Mouse (Mus musculus) kidney, embryonic 15.5 days (tissue): ENCODE results near the gene Tex26. TPM values are rescaled to one million over a fixed set of nuclear protein-coding genes. Genes with fewer than 3 reads are reported as not detected.

Source experiments
- ATAC-seq: fragments of 200-750 bp; cut with Nextera tagmentation; replicated peaks from 2 replicates; pipeline ENCODE4 v1.8.0; 2017; ENCODE audit warnings: moderate TSS enrichment; ENCODE audit not compliant: low FRiP score
- H3K27ac ChIP-seq: fragments of 300-500 bp; sonication (generic); 2 replicates; pipeline ENCODE4 v1.5.1; 2015; ENCODE audit warnings: mild to moderate bottlenecking, inconsistent platforms
- H3K27me3 ChIP-seq: fragments of 300-500 bp; sonication (generic); 2 replicates; pipeline ENCODE4 v1.6.1; 2015; ENCODE audit warnings: inconsistent platforms
- H3K36me3 ChIP-seq: fragments of 300-500 bp; sonication (generic); 2 replicates; pipeline ENCODE4 v1.6.1; 2015; ENCODE audit warnings: inconsistent platforms
- H3K4me1 ChIP-seq: fragments of 300-500 bp; sonication (generic); 2 replicates; pipeline ENCODE4 v1.6.1; 2015; ENCODE audit warnings: inconsistent platforms
- H3K4me2 ChIP-seq: fragments of 300-500 bp; sonication (generic); 2 replicates; pipeline ENCODE4 v1.6.1; 2015; ENCODE audit warnings: moderate library complexity, mild to moderate bottlenecking, inconsistent platforms
- H3K4me3 ChIP-seq: fragments of 300-500 bp; sonication (generic); replicated peaks from 2 replicates; pipeline ENCODE4 v1.5.1; 2015; ENCODE audit warnings: mild to moderate bottlenecking, inconsistent platforms
- H3K9ac ChIP-seq: fragments of 300-500 bp; sonication (generic); 2 replicates; pipeline ENCODE4 v1.6.1; 2015; ENCODE audit warnings: mild to moderate bottlenecking, inconsistent platforms
- H3K9me3 ChIP-seq: fragments of 300-500 bp; sonication (generic); replicated peaks from 2 replicates; pipeline ENCODE4 v1.6.1; 2016; ENCODE audit warnings: inconsistent platforms
- WGBS: fragments of 180-500 bp; shearing (Covaris S2); methylation state at CpG from one replicate; pipeline ENCODE4 v1.1.7; 2015; ENCODE audit warnings: mixed read lengths; 5-methylcytosine and 5-hydroxymethylcytosine counted together
- polyA plus RNA-seq: library from polyadenylated mRNA; unstranded; fragments of >200 nt; fragmentation: Nextera tagmentation; extraction: Ambion mirVana; gene quantifications from 2 replicates; pipeline ENCODE4 v1.2.1, GENCODE M21; 2015

Tex26 gene
- polyA plus RNA-seq, result 0.26 TPM in 1 of 2 replicates, not detected in the other

DNA sequence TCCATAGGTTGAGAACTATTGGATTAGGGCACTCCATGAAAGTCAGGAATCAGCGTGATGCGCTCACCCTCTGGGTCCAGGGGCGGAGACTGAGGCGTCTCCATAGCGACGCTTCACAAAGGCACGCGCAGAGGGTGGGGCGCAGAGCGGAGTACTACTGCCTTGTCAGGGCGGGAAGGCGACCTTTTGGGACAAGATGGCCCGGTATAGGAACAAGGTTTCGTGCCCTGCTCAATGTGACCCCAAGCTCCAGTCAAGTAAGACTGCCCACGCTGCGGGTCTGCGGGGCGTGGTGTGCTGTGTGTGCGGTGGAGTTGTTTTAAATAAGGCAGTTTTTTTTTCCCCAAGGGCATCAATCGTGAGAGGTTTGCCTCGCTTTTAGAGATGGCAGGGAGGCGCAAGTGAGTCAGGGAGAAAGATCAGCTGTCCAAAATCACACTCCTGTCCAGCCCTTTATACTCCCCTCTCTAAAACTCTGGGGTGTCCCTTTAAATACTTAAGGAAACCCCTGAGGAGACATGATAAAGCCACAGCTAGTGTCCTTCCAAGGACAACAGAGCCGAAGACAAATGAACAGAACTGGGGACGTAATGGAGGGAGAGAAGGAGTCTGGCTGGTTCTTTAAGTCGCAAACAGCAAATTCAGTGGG, at the start of gene Tex26:
Gene Tex26 (plus strand): TSS at position 130 of the 649 bp plus-strand sequence.
- Histone ChIP-seq H3K4me2 (peak within 1 kb of the TSS; percentile 90), H3K4me1 (peaks cover 19% of the 10 kb centered on the region), H3K27me3 (peaks cover 12% of the 10 kb centered on the region; the same call in 1 of the 2 replicates), H3K9ac (peak within 1 kb of the TSS; percentile 38; the same call in 1 of the 2 replicates), H3K27ac (peak within 1 kb of the TSS; percentile 72), H3K36me3 (no peaks in the 10 kb centered on the region), H3K9me3 (no peaks in the 10 kb centered on the region), H3K4me3 (peak within 1 kb of the TSS; percentile 47)
- ATAC-seq, result peak; percentile 90
- under 1% methylated on average over 25 of the region's 25 CpGs for WGBS

DNA sequence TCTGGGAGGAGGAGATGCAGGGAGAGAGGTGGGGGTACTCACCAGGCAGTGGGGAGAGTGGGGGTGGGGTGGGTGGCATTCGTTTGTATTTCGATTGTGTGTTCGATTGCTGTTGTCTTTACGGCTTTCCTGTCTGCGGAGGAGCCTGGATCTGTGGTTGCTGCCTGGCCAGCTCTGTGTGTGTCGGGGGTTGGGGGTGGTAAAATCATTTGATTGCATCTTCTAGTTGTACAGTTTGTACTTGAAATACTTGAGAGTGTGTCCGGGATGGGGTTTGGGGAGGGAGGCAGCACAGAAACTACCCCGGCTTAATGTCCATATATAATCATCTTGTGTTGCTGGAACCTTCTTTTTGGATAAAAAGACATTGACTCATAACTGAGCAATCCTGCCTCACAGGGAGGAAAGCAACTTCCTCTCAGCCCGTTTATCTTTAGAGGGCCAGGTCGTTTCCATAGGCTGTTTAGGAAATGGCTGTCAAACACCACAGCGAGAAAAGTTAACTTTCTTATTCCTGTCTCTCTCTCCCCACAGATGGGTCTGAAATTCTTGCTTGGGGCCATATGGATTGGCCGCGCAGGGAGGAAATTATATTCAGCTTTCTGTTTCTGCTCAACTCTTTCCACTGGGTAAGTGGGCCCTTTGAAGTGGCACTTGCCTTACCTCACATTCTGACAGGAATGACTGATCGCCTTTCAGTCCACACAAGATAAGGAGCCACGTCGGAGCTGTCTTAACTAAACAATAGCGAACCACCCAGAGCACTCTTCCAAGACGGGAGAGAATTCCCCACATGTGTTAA, 47.7 kb upstream of the Tex26 start:
- ATAC-seq, result no peak; the same call in 1 of the 2 replicates
- no peaks in the 10 kb centered on the region for H3K36me3 ChIP-seq
- no peak overlapping the region for H3K4me2 ChIP-seq
- WGBS, result 30% methylated on average over 18 of the region's 18 CpGs
- H3K27ac ChIP-seq, result peak overlapping the region; percentile 39
- H3K4me3 ChIP-seq, result no peak overlapping the region
- H3K27me3 ChIP-seq, result no peaks in the 10 kb centered on the region
- H3K9me3 ChIP-seq, result peaks cover 4% of the 10 kb centered on the region
- no peak overlapping the region for H3K9ac ChIP-seq
- H3K4me1 ChIP-seq, result peaks cover 18% of the 10 kb centered on the region

DNA sequence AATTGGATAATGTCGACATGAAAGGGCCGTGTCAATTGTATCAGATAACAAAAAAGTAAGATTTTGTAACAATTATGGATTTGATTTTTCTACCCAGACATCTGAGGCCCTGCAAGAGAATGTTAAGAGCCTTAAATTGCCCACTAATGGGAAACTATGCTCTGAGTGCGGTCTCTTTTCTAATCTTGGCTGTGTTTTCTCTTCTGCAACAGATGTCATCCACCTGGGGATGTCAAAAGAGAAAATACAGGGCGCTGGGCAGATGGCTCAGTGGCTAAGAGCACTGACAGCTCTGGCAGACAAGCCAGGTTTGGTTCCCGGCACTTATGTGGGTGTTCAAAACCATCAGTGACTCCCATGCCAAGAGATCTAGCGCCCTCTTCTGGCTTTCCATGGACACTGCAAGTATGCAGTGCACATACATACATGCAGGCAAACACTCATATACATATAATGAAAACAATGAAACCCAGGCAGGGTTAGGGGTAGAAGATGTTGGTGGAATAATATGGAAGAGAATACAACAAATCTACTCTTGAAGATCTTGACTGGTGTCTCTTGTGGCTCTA, 47.0 kb upstream of the Tex26 start:
- peaks cover 18% of the 10 kb centered on the region for H3K4me1 ChIP-seq
- no peaks in the 10 kb centered on the region for H3K36me3 ChIP-seq
- H3K4me3 ChIP-seq, result no peak overlapping the region
- no peak overlapping the region for H3K9ac ChIP-seq
- no peaks in the 10 kb centered on the region for H3K27me3 ChIP-seq
- peaks cover 4% of the 10 kb centered on the region for H3K9me3 ChIP-seq
- ATAC-seq, result no peak
- peak overlapping the region; percentile 51; the same call in 1 of the 2 replicates for H3K27ac ChIP-seq
- 70% methylated on average over 6 of the region's 6 CpGs for WGBS
- H3K4me2 ChIP-seq, result no peak overlapping the region

DNA sequence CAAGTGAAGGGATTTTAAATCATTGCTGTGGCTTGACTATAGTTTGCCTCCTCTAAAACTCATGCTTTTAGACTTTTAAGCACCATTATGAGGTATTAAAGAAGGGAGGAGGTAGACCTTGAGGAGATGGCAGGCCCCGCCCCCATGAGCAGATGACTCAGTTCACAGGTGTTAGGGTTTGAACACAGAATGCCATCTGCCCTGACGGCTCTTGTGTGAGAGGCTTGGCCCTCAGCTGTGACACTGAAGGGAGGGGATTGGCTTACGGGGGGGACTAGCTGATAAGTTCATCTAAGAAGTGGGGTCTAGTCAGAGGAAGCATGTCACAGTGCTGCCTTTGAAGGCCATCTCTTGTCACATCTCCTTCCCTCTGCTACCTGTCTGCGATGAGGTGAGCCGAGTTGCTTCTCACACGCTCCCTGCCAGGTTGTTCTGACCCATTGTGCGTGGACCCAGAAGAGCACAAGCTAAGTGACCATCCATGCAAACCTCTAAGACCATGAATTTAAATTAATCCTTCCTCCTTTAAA, 37.9 kb upstream of the Tex26 start:
- H3K27ac ChIP-seq, result no peak overlapping the region
- H3K4me1 ChIP-seq, result no peaks in the 10 kb centered on the region
- H3K9ac ChIP-seq, result no peak overlapping the region
- 0 out of 2 replicates have a peak, but pooled peaks cover 2% of the 10 kb centered on the region for H3K9me3 ChIP-seq
- H3K36me3 ChIP-seq, result no peaks in the 10 kb centered on the region
- 87% methylated on average over 7 of the region's 7 CpGs for WGBS
- H3K4me3 ChIP-seq, result no peak overlapping the region
- no peaks in the 10 kb centered on the region for H3K27me3 ChIP-seq
- no peak overlapping the region for H3K4me2 ChIP-seq
- ATAC-seq, result no peak

DNA sequence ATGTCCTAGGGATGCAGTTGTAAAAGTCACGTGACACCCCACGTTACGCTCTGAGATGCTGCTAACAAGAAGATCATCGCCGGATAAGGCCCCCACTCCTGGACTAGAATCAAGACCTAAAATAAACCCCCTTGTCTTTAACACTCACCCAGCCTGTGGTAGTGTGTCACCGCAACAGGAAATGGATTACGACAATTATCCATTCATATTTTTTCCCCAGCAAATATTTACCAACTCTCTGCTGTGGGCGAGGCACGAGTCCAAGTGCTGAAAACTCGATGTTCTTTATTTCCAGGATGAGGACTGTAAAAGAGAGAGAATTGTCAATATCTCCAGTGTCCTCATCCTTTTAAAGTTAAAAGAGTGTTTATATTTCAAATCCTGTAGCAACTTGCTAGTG, 37.4 kb upstream of the Tex26 start:
- Histone ChIP-seq H3K4me1 (no peaks in the 10 kb centered on the region), H3K4me3 (no peak overlapping the region), H3K4me2 (no peak overlapping the region), H3K27ac (no peak overlapping the region), H3K9me3 (0 out of 2 replicates have a peak, but pooled peaks cover 2% of the 10 kb centered on the region), H3K9ac (no peak overlapping the region), H3K27me3 (no peaks in the 10 kb centered on the region), H3K36me3 (no peaks in the 10 kb centered on the region)
- 90% methylated on average over 10 of the region's 10 CpGs for WGBS
- ATAC-seq, result no peak

DNA sequence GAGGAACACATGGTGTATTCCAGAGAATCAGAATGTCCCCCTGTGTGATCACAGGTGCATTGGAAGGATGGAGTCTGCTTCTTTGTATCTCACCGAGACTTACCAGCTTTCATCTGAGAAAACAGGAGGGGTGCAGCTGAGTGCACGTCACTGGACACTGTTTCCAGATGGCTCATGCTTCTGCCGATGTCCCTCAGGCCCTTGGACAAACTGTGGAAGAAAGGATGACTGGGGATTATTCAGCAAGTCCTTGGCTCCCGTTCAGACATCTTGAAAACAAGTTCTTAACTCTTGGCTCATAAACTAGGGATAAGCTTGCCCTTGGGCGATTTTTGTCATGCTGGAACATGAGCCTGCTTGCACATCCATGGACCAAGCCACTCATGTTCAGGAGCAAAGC, 36.1 kb upstream of the Tex26 start:
- no peaks in the 10 kb centered on the region for H3K4me1 ChIP-seq
- H3K27me3 ChIP-seq, result no peaks in the 10 kb centered on the region
- H3K4me2 ChIP-seq, result no peak overlapping the region
- ATAC-seq, result no peak
- H3K36me3 ChIP-seq, result no peaks in the 10 kb centered on the region
- no peak overlapping the region for H3K9ac ChIP-seq
- whole genome bisulfite sequencing, result 63% methylated on average over 5 of the region's 5 CpGs
- H3K27ac ChIP-seq, result no peak overlapping the region
- 0 out of 2 replicates have a peak, but pooled peaks cover 5% of the 10 kb centered on the region for H3K9me3 ChIP-seq
- no peak overlapping the region for H3K4me3 ChIP-seq

DNA sequence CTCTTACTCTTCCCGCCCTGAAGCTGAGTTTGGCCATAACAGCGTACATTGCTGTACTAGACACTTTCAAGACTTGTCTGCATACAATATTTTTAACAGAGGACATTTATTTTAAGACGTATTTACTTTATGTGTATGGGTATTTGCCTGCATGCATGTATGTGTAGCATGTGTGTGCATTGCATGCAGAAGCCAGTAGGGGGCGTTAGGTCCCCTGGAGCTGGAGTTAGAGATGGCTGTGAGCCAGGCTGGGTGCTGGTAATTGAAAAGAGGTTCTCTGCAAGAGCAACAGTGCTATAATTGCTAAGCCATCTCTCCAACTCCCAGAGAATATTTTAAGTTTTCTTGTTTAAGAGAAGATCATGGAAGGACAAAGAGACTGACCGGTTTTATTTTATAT, 34.8 kb upstream of the Tex26 start:
- WGBS, result 84% methylated on average over 5 of the region's 5 CpGs

DNA sequence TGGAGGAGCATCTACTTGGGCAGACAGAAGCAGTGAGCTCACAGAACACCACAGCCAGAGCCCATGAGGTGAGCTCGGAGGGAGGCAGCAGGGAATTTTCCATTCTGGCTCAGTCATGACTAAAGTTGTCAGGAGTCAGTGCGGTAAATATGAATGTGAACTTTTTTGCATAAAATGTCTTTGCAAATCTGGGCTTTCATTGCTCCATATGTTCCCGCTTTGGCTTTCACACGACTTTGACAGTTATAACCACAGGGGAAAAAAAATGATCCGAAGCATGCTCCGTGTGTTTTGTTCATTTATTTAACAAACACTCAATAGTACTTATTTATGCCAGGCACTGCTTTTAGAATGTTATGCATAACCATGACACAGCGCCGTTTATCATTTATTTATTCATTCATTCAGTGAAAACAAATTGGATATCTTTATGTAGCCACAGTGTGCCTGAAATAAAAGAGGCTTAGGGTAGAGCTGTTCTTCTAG, 32.6 kb upstream of the Tex26 start:
- Histone ChIP-seq H3K4me3 (no peak overlapping the region), H3K9me3 (0 out of 2 replicates have a peak, but pooled peaks cover 5% of the 10 kb centered on the region), H3K27me3 (peaks cover 16% of the 10 kb centered on the region), H3K36me3 (no peaks in the 10 kb centered on the region), H3K4me1 (peaks cover 7% of the 10 kb centered on the region), H3K9ac (no peak overlapping the region), H3K27ac (no peak overlapping the region), H3K4me2 (no peak overlapping the region)
- no peak for ATAC-seq
- 89% methylated on average over 8 of the region's 8 CpGs for WGBS

More for the DNA sequence above, 34.8 kb upstream of the Tex26 start:
- Histone ChIP-seq H3K4me2 (no peak overlapping the region), H3K4me3 (no peak overlapping the region), H3K27me3 (no peaks in the 10 kb centered on the region), H3K27ac (no peak overlapping the region), H3K36me3 (no peaks in the 10 kb centered on the region), H3K9me3 (0 out of 2 replicates have a peak, but pooled peaks cover 5% of the 10 kb centered on the region), H3K9ac (no peak overlapping the region), H3K4me1 (no peaks in the 10 kb centered on the region)
- no peak for ATAC-seq

DNA sequence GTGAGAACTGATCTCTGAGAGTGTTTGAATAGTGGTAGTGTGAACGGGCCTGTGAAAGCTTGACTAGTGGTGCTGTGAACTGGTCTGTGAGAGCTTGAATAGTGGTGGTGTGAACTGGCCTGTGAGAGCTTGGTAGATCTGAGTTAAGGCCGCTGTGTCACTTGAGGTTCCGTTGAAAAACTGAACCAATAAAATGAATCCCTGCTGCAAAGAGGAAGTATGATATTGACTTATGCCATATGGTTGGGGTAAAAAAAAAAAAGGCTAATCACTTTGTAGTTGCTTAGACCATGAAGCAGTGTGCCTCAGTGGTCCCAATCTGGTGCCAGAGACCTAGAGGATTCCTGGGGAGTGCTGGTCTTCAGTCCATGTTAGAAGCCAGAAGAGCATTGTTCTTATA, 30.0 kb upstream of the Tex26 start:
- H3K27ac ChIP-seq, result no peak overlapping the region
- no peaks in the 10 kb centered on the region for H3K36me3 ChIP-seq
- ATAC-seq, result no peak
- H3K4me2 ChIP-seq, result no peak overlapping the region
- H3K9ac ChIP-seq, result no peak overlapping the region
- H3K27me3 ChIP-seq, result peaks cover 35% of the 10 kb centered on the region
- WGBS, result 88% methylated on average over 3 of the region's 3 CpGs
- 0 out of 2 replicates have a peak, but pooled peaks cover 5% of the 10 kb centered on the region for H3K9me3 ChIP-seq
- peaks cover 12% of the 10 kb centered on the region for H3K4me1 ChIP-seq
- no peak overlapping the region for H3K4me3 ChIP-seq

DNA sequence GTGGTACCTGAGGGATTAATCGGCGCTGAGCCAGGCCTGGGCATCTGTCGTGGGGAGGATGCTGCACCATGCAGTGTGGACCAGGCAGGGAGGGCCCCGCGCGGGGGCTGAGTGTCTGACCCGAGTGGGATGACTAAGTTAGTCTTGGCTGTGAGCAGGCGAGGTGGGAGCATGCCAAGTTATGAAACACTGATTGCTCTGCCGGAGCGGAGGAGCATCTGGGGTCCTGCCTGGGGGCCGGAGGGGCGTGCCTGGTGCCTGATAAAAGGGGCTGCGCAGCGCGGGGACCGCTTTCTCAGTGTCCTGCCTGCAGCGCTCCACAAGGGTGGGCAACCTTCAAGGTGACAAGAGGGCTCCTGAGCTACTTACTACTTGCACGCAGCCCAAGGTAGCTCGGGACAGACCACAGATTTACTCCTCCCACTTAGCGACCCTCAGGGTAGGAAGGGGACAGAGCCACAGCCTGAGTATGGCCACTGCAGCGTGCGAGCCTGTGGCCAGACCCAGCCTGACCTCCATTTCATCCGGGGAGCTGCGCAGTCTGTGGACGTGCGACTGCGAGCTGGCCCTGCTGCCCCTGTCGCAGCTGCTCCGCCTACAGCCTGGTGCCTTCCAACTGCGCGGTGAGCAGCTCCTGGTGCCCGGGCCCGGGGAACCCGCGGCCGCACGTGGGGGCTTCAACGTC, 27.8 kb upstream of the Tex26 start, which contains the start of gene Medag:
Gene Medag (plus strand): TSS at position 241 of the 685 bp plus-strand sequence.
- H3K4me3 ChIP-seq, result peak within 1 kb of the TSS; percentile 35
- peaks cover 12% of the 10 kb centered on the region for H3K4me1 ChIP-seq
- WGBS, result 3% methylated on average over 38 of the region's 38 CpGs
- peaks cover 38% of the 10 kb centered on the region for H3K27me3 ChIP-seq
- peak within 1 kb of the TSS; percentile 68 for H3K4me2 ChIP-seq
- 0 out of 2 replicates have a peak, but pooled peaks cover 3% of the 10 kb centered on the region for H3K9me3 ChIP-seq
- peak within 1 kb of the TSS; percentile 19 for H3K9ac ChIP-seq
- H3K27ac ChIP-seq, result no peak within 1 kb of the TSS
- H3K36me3 ChIP-seq, result no peaks in the 10 kb centered on the region
- peak; percentile 67 for ATAC-seq

DNA sequence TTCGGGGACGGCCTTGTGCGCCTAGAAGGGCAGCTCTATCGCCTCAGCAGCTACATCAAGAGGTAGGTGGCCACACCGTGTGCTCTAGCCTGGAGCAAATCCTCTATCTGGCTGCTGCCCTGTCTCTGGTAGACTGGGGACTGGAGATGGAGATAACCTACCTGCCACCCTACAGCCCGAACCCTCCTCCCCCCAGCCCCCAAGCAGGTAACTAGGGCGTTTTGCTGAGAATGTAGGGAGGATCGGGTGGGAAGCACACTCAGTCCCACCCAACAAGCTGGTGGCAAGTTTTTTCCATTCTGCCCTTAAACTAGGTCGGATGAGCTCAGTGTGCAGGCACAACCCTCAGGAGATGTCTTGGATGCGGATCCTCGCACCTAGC, 27.3 kb upstream of the Tex26 start:
- 0 out of 2 replicates have a peak, but pooled peaks cover 3% of the 10 kb centered on the region for H3K9me3 ChIP-seq
- peak overlapping the region; percentile 68 for H3K4me2 ChIP-seq
- ATAC-seq, result no peak; the same call in 1 of the 2 replicates
- H3K27ac ChIP-seq, result no peak overlapping the region
- H3K4me1 ChIP-seq, result peaks cover 12% of the 10 kb centered on the region
- peak overlapping the region; percentile 35 for H3K4me3 ChIP-seq
- peaks cover 38% of the 10 kb centered on the region for H3K27me3 ChIP-seq
- WGBS, result 36% methylated on average over 11 of the region's 11 CpGs
- no peaks in the 10 kb centered on the region for H3K36me3 ChIP-seq
- peak overlapping the region; percentile 19 for H3K9ac ChIP-seq
